Mouse (Mus musculus): ENCODE data around the gene Gpc4.
A peak's percentile ranks its signal among the peaks of the same experiment; 100 is the strongest.

The Gpc4 gene

DNA sequence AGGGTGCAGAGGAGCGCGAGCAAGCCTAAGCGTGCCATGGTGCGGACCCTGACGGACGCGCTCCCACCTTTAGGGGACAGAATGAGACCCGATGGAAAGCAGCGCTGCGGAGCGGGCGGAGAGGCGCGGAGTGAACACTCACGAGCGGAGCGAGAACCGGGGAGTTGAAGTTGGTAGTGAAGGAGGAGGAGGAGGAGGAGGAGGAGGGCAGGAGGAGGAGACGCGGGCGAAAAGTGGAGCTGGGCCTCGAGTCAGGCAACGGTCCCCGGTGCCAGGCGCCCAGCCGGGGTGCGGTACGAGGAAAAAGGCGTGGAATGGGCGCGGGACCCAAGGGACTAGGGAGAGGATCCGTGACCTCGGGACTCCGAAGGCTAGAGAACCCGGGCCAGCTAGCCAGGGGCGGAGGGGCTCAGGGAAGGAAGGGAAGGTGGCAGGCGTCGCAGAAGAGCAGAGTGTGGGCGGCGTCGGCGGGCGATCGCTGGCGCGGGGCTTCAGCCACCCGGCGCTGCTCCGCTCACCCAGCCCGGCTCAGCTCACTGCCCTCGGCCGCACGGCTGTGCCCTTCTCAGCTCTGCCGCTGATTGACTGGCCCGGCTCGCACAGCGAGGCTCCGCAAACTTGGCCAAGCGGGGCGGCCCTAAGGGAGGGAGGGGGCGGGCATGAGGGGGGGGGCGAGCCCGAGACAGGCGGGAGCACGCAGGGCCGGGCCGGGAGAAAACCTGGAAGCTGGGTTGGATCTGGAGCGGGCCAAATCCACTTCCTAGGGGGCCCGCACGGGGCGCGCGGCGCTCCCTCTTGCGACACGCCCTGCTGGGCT is at the start of gene Gpc4:
Gene Gpc4, minus strand, starts transcription at position 515 of the 817 bp plus-strand sequence.
- DNase-seq (ENCODE audit: low read depth, low spot score) = peak; percentile 91

DNA sequence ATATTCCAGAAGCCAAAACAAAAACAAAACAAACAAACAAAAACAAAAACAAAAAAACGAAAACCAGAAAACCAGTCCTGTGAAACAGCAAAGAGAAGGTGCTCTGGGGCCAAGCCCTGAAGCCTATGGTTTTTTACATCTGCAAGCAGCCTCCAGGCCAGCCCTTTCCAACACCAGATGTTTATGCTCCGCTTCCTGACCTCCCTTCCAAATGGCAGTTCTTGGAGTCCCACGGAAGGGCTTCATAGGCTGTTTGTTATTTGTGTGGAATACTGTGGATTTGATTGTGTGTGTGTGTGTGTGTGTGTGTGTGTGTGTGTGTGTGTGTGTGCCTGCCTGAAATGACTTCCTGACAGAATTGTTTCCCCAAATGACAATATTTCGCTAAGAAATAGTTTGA is 47.8 kb upstream of the Gpc4 start:
- DNase-seq (ENCODE audit: low read depth, low spot score) = no peak

DNA sequence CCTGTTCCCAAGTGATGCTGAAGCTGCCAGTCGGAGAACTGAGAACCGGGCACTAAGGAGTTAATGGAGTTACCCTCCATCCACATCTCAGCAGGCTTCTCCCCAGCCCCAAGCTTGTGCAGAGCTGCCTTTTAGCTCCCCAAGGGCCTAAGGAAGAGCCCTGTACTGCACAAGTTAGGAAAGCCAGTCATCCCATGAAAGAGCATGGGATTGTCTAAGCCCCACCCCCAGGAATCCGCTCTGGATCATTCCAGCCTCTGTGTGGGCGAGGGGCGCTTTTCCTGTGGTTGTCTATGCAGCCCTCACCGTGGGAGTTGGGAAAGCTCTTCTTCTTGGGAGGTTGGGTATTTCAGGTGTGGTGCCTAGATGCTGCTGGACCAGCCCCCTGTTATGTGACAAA is 34.8 kb upstream of the Gpc4 start:
- DNase-seq (ENCODE audit: low read depth, low spot score) = peak; percentile 80

DNA sequence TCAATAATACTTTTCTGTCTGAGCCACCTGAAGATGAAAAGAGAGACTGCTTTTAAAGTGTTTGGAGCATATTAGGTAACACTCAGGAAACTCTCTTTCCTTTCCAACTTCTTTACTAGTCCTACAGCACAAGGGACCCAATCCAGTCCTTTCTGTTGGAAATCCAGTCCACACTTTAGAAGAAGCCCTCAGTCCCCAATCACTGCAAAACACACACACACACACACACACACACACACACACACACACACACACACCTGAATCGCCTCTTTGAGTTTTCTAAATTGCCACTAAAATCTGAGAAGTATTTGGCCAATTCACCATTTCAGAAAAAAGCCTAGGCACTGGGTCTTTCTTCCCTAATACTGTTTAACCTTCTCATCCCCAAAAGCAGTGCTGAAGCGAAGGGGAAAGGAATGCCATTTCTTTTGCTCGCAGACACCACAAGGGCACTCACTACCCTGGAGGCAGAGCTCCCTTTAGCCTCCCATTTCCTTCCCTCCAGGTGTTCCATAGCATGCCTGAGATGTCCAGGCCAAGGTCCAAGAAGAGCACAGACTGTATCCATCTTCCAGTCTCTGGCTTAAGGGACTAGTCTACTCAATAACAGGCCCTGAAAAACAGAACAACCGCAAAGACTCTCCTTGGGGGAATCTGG is 28.4 kb upstream of the Gpc4 start:
- DNase-seq (ENCODE audit: low read depth, low spot score) = peak; percentile 65

DNA sequence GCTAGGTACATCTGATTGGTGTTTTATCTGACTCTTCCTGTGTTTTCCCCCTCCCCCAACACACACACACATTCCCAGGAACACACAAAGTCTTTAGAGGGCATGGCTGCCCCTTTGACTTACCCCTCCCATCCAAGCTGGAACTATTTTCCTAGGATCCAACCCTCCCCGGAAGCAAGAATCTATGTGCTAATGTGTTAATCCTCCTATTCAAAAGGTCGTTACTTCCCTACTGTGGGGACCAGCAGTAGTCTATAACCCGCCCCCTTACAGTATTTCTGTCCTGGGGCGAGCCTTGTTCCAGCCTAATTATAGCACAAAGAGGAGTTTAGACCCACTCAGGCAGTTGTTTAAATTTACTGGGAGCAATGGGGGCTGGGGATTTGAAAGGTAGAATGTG is 24.0 kb upstream of the Gpc4 start:
- DNase-seq (ENCODE audit: low read depth, low spot score) = peak; percentile 86

DNA sequence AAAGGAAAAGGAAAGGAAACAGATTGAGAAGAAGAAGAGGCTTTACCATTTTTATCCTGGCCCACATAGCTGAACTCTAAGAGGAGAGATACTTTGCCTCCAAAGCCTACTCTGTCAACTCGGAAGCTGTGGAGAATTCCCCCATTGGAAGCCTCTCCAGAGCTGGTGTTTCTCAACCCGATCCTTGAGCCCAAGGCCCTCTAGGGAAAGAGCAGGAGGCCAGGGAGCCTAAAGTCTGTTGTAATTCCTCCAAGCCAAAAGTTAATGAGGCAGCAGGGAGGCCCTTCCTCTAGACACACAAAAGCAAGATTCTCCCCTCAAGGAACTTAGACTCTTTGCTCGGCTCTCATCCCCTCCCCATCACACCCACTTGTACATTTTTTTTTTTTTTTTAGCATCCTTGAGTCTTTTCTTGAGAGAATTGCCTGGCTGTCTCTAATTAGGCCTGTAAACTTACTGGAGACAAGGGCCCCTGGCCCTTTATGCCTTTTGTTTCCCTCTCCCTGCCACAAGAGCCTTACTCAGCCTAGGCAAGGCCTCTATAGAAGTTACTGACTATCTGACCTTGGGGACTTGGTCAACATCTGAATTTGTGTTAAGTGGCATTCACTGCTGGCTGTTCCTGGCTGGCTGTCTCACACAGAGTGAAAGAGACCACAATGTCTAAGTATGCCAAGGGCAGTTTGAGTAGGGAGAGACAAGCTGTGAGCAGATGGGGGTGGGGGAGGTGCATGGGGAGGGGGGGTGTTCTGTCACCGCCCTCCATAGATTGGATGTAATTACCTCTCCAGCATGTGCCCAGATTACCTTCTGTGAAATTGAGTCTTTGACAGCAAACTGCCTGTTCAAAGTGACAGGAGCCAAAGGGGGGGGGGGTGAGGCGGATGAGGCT is 18.7 kb upstream of the Gpc4 start:
- DNase-seq (ENCODE audit: low read depth, low spot score) = peak; percentile 65

DNA sequence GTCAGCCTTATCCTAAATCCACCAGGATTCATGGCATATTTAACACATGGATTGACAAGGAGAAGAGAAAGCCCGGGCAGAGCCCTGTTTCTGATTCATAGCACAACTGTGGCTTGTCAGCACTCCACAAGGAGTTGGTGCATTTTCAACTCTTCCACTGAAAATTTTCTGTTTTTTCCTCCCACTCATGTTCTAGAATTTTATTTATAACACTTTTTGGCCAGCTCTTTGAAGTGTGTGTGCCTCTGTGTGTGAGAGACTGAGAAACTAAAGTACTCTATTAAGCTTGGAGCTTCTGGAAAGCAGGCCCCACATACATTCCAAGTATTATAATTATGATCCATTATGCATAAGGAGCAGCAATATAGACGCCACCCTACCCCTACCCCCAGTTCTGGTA is 16.3 kb upstream of the Gpc4 start:
- DNase-seq (ENCODE audit: low read depth, low spot score) = no peak

DNA sequence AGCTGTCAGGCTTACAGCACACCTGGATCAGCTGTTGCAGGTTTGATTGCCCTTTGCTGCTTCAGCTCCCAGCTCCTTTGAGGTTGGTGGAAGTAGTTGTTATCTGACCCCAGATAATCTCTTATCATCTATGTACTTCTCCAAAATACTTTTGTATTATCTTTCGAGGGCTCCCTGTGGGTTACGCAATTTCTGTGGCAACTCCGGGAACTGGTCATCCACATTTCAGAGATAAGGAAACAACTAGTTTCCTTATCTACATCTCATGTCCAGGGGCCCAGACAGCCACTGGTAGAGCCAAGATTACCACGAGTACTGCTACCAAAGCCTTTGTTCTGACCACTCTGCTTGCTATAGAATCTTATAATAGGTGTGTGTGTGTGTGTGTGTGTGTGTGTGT is 12.0 kb upstream of the Gpc4 start:
- DNase-seq (ENCODE audit: low read depth, low spot score) = no peak

DNA sequence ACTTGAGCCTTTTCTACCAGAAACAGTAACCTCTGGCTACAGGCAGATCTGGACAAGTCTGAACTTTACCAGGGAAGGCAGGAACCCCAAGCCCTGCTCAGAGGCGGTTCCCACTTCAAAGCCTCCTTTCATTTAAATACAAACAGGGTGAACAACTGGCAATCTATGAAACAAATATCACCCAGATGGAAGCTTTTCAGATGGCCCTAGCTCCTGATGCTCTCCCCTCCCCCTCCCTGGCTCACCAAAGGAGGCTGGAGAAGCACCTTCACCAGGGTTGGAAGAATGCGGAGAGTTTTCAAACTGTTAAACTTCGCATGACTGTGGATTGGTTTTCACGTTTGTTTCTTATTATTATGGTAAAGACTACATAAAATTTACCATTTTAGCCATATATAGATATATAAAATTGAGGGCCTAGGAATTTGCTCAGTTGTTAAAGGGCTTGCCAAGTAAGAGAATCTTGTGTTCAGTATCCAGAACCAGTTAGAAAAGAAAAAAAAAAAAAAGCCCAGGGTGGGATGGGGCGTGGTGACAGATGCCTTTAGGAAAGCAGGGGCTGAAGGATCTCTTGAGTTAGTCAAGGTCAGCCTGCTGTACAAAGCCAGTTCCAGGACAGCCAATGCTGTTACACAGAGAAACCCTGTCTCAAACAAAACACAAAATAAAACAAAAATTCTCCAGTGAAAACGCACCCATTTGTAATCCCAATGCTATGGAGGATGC is 2.6 kb upstream of the Gpc4 start:
- peak; percentile 92 for DNase-seq (ENCODE audit: low read depth, low spot score)

DNA sequence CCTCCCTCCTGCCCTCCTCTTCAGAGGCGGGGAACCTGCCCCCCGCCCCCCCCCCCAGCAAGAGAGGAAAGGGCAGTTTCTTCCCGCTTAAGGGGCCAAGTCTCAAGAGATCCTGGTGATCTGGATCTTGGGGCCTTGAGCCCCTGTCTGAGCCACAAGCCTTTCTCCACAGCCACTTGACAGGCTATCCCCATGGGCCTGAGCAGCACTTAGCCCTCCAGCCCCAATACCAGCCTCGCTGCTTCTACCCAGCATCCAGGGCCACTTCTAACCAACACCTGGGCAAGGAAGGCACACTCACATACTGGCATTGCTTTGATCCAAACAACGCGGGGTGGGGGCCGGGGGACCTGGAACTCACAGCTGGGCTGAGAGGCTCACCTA is 495 bp upstream of the Gpc4 start:
- no peak for DNase-seq (ENCODE audit: low read depth, low spot score)

DNA sequence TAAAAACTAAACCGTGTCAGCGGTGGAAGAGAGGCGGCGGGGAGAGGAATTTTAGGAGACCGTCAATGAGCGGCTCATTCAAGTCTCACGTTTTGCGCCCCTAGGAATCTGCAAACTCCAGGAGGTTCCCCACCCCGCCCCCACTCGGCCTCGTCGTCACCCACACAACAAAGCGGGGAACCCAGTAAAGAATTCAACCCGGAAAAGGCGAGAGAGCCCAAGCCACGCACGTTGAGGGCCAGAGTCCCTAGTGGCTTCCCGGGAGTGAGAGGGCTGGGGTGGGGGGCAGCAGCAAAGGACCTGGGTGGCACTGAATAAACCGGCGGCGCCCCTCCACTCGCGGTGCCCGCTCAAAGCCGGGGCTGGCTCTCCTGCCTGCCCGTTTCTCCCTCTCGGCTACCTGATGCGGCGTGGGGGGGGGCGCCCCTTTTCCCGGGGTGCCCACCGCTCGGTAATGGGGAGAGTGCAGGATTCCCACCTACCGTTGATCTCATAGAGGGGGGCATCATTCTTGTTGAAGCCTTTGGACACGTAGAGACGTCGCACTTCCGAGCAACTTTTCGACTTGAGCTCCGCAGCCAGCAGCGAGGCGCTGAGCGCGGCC is 816 bp downstream of the Gpc4 start:
- DNase-seq (ENCODE audit: low read depth, low spot score) = no peak

DNA sequence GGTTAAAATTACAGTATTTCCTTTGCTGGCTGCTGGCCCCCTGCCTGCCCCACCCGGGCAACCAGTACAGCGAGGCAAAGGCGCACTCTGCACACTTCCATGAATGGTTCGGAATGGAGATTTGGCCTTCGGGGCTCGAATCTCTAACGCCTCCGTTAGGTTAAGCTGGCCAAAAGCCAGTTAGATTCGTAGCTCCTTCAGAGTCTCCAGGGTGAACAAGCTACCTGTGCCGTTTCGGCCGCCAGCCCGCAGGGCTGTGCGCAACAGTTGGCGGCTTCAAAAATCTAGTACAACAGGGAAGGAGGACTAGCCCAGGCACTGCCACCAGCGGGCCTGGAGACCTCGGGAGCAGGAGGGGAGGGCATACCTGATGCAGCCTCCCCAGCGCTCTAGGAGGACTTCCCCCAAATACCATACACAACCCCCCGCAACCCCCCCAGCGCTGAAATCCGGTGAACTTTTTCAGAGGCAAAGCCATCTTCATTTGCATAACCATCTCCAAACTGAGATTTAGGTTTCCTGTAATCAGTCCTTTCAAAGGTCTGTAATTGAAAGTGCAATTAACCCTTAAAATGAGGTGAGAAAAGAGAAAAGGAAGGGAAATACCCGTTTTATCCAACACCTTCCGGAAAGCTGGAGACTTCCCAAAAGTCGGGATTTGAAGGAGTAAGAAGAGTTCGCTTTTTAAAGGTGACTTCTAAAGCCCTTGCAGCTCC is 1.5 kb downstream of the Gpc4 start:
- DNase-seq (ENCODE audit: low read depth, low spot score) = peak; percentile 62

DNA sequence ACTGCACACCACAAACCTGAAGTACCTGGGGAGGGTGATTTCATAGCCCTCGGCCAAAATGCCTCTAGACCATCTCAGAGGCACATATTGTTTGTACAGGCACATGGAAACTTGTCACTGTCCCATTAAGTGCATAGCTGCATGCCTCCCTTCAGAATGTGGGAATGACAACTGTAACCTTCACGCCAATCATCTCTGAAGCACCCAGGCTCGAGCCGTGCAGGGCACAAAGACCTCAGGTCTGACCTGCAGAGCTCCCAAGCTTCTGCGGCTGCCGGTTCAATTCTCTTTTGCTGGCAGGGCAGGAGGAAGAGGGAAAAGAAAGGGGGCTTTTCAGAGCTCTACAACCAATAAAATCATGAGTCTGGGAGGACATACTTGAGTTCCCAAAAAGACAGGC is 2.3 kb downstream of the Gpc4 start:
- no peak for DNase-seq (ENCODE audit: low read depth, low spot score)

DNA sequence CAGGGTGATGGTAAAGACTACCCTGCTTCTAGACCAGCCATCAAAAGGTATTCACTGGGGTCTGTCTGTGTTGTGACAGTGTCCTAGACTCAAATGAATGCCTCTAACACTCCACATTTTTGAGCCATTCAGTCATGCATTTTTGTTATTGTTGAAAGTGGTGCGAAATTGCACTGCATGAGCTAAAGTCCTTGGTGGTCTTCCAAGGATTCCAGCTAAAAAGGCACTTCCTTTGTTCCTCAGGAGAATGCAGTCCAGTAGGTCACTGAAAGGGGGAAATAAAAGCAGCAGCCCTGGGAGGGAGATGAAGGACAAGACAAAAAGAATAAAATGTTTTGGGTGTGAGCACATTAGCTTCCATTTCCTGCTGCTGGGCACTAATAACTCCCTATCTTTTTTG is 2.8 kb downstream of the Gpc4 start:
- no peak for DNase-seq (ENCODE audit: low read depth, low spot score)

DNA sequence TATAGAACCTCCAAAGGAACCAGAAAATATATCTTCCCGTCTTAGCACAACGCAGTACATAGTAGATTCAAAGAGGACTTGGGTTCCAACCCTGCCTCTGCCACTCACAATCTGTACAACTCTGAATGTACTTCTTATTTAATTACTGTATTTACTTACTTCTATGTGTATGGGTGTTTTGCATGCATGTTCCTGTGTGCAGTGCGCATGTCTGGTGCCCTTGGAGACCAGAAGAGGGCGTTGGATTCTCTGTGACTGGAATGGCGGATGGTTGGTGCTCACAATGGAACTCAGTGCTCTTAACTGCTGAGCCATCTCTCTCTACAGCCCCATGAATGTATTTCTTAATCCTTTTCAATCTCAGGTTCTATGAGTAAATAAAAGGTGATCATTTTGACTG is 5.4 kb downstream of the Gpc4 start:
- DNase-seq (ENCODE audit: low read depth, low spot score) = no peak

DNA sequence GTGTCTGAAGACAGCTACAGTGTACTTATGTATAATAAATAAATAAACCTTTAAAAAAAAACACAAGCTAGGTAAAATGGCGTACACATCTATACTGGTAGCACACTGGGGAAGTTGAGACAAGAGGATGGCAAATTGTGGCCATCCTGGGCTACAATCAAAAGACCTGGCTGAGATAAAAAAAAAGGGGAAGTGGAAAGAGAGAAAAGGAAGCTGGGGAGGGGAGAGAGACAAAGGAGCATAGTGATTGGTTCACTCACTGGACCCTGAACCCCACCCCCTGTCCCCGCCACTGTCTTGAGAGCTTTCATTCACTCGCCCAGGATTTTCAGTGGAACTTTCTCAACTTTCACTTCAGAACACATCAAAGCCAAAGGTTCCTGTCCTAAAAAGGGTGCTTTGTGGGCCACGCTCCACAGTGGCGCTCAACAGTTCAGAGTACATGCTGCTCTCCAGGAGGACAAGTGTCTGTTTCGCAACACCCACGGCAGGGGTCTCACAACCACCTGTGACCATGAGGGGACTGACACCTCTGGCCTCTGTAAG is 9.6 kb downstream of the Gpc4 start:
- DNase-seq (ENCODE audit: low read depth, low spot score) = peak; percentile 25

DNA sequence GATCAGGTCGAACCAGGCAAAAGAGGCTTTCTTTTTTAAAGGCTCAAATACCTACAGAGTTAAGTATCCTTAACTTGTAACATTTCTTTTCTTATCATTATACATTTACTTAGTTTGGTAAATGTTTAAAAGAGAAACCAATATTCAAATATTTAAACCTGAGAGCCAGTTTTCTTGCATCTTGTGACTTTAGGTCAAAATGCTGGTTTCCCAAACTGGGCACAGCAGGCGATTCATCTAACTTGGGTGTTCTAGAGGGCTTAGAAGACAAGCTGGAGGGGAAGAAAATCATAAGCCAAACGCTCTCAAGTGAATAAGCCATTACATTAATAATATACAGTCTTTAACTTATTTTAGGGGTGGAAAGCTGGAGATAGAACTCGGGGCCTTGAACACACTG is 10.2 kb downstream of the Gpc4 start:
- DNase-seq (ENCODE audit: low read depth, low spot score) = no peak

DNA sequence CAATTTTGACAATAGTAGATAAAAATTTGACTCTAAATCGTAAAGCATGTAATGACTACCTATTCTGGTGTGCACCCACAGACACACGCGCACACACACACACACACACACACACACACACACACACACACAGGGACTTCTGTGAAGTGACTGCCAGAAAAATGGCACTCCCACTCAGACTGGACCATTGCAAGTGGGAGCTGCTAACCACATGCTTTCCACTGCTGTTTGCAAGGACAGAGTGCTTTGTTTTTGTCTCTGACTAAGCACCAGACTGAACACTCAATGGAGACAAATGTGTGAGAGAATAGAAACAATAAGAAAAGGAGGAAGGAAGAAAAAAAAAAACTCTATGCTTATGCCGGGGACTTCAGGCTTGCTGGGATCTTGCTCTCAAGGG is 11.6 kb downstream of the Gpc4 start:
- DNase-seq (ENCODE audit: low read depth, low spot score) = no peak

DNA sequence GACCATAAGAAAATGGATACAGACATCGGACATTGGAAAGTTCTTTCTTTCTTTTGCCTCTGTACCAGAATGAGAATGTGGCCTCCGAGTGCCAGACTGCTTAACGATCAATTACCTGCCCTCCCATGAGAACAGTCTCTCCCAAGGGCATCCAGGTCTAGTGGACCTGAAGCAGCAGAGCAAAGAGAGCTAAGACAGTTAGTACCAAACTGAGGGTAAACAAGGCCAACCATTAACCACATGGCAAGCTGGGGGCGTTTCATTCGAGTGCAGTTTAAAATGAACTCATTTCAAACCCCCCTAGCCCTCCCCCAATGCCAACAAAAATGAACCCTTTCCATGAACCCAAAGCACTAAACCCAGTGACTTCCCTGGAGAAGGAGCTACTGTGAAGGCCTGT is 12.1 kb downstream of the Gpc4 start:
- DNase-seq (ENCODE audit: low read depth, low spot score) = no peak

DNA sequence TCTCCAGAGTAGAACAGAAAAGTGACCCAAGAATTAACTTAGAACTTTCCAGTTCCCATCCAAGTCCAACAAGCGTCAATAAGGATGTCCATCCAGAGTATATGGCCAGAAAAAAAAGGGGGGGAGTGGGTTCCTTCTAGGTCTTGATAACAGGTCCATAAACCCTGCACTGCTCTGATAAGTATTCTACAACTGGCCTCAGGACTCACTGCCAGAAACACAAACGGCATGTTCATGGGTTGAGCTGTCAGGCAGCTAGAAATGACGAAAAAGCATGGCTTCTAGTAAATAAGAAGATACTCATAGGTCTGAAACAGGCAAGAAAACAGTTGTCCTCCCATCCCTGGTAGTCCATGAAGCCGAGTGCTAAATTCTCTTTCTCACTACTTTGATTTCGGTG is 13.5 kb downstream of the Gpc4 start:
- DNase-seq (ENCODE audit: low read depth, low spot score) = no peak

All from ZHBTc4 (cell line).